Mouse (Mus musculus) heart, embryonic 11.5 days (tissue): ENCODE results near the gene Pde9a. TPM values are rescaled to one million over a fixed set of nuclear protein-coding genes. Genes with fewer than 3 reads are reported as not detected.

Experiments used
- ATAC-seq: fragments of 200-750 bp; cut with Nextera tagmentation; replicated peaks from 2 replicates; pipeline ENCODE4 v1.8.0; 2017; ENCODE audit warnings: moderate library complexity; ENCODE audit not compliant: insufficient number of reproducible peaks, low FRiP score, low TSS enrichment
- H3K27ac ChIP-seq: fragments of 300-500 bp; sonication (generic); 2 replicates; pipeline ENCODE4 v1.5.1; 2014; ENCODE audit warnings: mild to moderate bottlenecking, low read depth, low read length
- H3K27me3 ChIP-seq: fragments of 300-500 bp; sonication (generic); 2 replicates; pipeline ENCODE4 v1.6.1; 2014; ENCODE audit warnings: mild to moderate bottlenecking, low read length, mixed read lengths; ENCODE audit not compliant: control insufficient read depth, insufficient read depth
- H3K36me3 ChIP-seq: fragments of 300-500 bp; sonication (generic); 2 replicates; pipeline ENCODE4 v1.6.1; 2014; ENCODE audit warnings: mild to moderate bottlenecking, low read length, moderate library complexity, mixed read lengths; ENCODE audit not compliant: control insufficient read depth, insufficient read depth
- H3K4me1 ChIP-seq: fragments of 300-500 bp; sonication (generic); 2 replicates; pipeline ENCODE4 v1.6.1; 2014; ENCODE audit warnings: low read length; ENCODE audit not compliant: control insufficient read depth, insufficient read depth
- H3K4me2 ChIP-seq: fragments of 300-500 bp; sonication (generic); 2 replicates; pipeline ENCODE4 v1.6.1; 2014; ENCODE audit warnings: mild to moderate bottlenecking, moderate library complexity
- H3K4me3 ChIP-seq: fragments of 300-500 bp; sonication (generic); 2 replicates; pipeline ENCODE4 v1.5.1; 2014; ENCODE audit warnings: low read depth, low read length
- H3K9ac ChIP-seq: fragments of 300-500 bp; sonication (generic); 2 replicates; pipeline ENCODE4 v1.6.1; 2014; ENCODE audit warnings: mild to moderate bottlenecking, low read depth, low read length, moderate library complexity
- H3K9me3 ChIP-seq: fragments of 300-500 bp; sonication (generic); replicated peaks from 2 replicates; pipeline ENCODE4 v1.6.1; 2016; ENCODE audit warnings: low read length; ENCODE audit not compliant: control insufficient read depth
- WGBS: fragments of 180-500 bp; shearing (Covaris S2); extraction: QIAGEN DNeasy Blood & Tissue Kit; methylation state at CpG from one replicate; pipeline ENCODE4 v1.1.7; 2014; ENCODE audit not compliant: insufficient replicate concordance; 5-methylcytosine and 5-hydroxymethylcytosine counted together
- polyA plus RNA-seq: library from polyadenylated mRNA; unstranded; fragments of >200 nt; fragmentation: Nextera tagmentation; extraction: Ambion mirVana; gene quantifications from 2 replicates; pipeline ENCODE4 v1.2.1, GENCODE M21; 2014

The Pde9a gene
- polyA plus RNA-seq: 7.1 and 9.9 TPM in 2 replicates

DNA sequence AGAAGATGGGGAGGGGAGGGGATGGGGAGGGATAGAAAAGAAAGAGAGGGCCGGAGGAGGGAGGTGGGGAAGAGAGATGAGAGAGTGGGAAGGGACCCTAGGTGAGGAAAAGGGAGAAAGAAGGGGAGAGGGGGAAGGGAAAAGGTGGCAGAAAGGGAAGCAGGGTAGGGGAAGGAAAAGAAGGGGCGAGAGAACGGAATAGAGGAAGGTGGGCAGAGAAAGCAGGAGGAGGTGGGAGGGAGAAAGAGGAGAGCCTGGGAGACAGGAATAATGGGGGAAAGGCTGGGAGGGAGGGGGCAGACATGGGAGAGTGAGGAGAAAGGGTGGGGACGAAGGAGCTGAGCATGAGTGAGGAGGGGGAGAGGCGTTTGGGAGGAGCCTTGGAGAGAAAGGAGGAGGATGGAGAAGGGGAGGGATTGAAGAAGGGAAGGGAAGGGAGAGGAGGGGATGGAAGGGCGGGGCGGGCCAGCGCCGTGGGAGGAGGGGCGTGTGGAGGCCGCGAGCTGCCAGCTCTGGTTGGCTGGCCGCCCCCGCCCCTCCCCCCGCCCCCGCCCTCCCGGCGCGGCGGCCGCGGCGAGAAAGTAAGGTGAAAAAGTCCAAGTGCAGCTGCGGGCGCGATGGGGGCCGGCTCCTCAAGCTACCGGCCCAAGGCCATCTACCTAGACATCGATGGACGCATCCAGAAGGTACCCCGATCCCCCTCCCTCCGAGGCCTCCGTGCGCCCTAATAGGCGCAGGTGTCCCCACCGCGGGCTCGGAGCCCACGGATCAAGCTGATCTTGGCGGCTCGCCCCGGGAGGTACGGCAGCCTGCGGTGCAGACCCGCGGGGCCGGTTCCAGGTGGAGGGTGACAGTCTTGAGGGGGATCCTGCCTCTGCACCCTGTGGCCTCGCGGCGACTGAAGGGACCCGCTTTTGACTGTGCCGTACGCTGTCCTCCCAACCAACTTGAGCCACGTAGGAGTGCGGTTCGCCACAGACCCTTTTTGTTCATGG lies at the start of gene Pde9a:
Gene Pde9a, plus strand, starts transcription at position 540 of the 995 bp plus-strand sequence.
- peaks cover 15% of the 10 kb centered on the region for H3K4me1 ChIP-seq
- peak within 1 kb of the TSS; percentile 6; the same call in 1 of the 2 replicates for H3K27ac ChIP-seq
- WGBS: 1% methylated on average over 38 of the region's 56 CpGs
- peaks cover 12% of the 10 kb centered on the region for H3K27me3 ChIP-seq
- H3K4me3 ChIP-seq: peak within 1 kb of the TSS; percentile 73
- peak within 1 kb of the TSS; percentile 81 for H3K9ac ChIP-seq
- ATAC-seq: peak; percentile 53
- no peaks in the 10 kb centered on the region for H3K9me3 ChIP-seq
- no peaks in the 10 kb centered on the region for H3K36me3 ChIP-seq
- H3K4me2 ChIP-seq: peak within 1 kb of the TSS; percentile 99

DNA sequence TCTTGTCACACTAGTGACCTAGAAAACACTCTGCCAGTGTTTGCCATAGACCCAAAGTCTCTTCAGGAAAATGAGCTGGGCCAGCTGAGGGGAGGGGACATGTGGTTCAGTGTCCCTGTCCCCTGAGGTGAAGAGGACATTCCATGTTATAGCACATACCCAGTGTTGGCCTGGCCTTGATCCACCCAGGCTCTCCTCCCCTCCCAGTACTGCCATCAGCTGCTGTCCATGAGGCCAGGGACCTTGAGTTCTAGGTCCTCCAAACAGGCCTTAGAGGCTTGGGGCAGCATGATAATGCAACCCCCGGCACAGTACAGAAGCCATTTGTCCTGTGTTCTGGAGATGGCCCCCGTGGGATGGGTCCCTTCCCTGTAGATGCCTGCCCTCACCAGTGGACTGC lies 46.2 kb upstream of the Pde9a start:
- Histone ChIP-seq H3K36me3 (no peaks in the 10 kb centered on the region), H3K4me1 (no peaks in the 10 kb centered on the region; the same call in 1 of the 2 replicates), H3K4me2 (no peak overlapping the region), H3K27me3 (0 out of 2 replicates have a peak, but pooled peaks cover 2% of the 10 kb centered on the region), H3K27ac (no peak overlapping the region), H3K9ac (no peak overlapping the region), H3K4me3 (no peak overlapping the region), H3K9me3 (no peaks in the 10 kb centered on the region)
- ATAC-seq: no peak
- 76% methylated on average over 2 of the region's 2 CpGs for WGBS

DNA sequence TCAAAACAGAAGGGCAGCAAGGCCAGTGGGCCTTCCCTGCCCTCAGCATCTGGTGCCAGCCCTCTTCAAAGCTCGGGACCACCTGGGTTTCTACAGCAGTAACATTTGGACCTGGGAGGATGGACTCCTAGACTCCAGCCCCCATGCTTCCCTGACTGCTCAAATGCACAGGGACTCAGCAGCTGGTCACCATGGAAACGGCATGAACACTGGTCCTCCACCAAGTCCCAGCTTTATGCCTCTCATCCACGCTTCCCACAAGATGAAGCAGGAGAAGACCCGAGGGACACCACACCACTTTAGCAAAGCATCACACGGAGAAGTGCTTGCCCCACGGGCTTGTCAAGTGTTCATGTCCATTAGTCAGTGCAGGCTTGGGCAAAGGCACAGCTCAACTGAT lies 43.8 kb upstream of the Pde9a start:
- Histone ChIP-seq H3K4me2 (no peak overlapping the region), H3K4me3 (no peak overlapping the region), H3K36me3 (no peaks in the 10 kb centered on the region), H3K9me3 (no peaks in the 10 kb centered on the region), H3K4me1 (no peaks in the 10 kb centered on the region; the same call in 1 of the 2 replicates), H3K27me3 (0 out of 2 replicates have a peak, but pooled peaks cover 2% of the 10 kb centered on the region), H3K9ac (no peak overlapping the region), H3K27ac (no peak overlapping the region)
- 80% methylated on average over 6 of the region's 6 CpGs for WGBS
- no peak for ATAC-seq

DNA sequence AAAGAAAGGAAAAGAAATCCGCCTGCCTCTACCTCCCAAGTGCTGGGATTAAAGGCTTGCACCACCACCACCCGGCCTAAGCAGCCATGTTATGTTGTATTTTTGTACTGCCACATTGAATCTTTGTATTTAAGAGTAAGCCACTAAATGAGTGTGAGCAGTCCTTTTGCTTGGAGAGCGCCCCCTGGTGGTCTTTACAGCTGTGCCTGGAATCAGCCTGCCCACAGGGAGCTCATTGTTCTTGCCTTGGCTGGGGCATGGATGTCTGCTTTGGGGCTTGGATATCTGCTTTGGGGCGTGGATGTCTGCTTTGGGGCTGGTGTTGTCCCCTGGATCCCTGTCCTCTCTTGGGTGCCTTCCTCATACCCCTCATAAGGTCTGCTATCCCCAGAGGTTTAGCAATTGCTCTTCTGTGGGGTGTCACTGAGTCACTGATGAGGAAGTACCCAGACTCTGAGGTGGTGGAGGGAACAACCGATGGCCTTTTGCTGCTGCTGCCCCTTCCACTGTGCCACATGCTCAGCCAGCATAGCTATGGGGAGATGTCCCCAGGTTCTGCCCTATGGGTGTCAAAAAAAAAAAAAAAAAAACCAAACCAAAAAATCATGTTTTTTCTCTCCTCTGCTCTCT lies 41.7 kb upstream of the Pde9a start:
- WGBS: 43% methylated on average over 5 of the region's 5 CpGs
- no peak overlapping the region for H3K27ac ChIP-seq
- no peaks in the 10 kb centered on the region for H3K9me3 ChIP-seq
- H3K4me3 ChIP-seq: no peak overlapping the region
- no peak for ATAC-seq
- H3K27me3 ChIP-seq: no peaks in the 10 kb centered on the region
- no peak overlapping the region for H3K4me2 ChIP-seq
- no peaks in the 10 kb centered on the region for H3K36me3 ChIP-seq
- no peak overlapping the region for H3K9ac ChIP-seq
- no peaks in the 10 kb centered on the region; the same call in 1 of the 2 replicates for H3K4me1 ChIP-seq

DNA sequence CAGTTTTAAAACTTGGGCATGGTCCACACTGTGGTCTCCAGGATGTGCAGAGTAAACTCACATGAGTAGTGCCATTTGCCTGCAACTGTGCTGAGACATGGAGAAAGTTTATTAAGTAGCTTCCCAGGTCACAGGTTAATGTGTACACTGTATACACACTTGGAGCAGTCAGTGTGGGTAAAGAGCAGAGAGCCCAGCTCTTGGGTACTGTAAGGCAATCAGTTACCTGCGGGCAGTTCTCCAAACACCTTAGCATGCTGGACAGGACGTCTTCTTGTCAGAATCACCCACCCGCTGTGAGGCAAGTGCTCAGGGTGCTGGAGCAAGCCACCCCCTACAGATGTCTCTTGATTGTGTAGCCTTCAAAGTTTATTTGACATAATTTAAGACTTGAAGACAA lies 41.2 kb upstream of the Pde9a start:
- Histone ChIP-seq H3K4me3 (no peak overlapping the region), H3K4me1 (no peaks in the 10 kb centered on the region; the same call in 1 of the 2 replicates), H3K27ac (no peak overlapping the region), H3K4me2 (no peak overlapping the region), H3K9ac (no peak overlapping the region), H3K27me3 (no peaks in the 10 kb centered on the region), H3K36me3 (no peaks in the 10 kb centered on the region), H3K9me3 (no peaks in the 10 kb centered on the region)
- 87% methylated on average over 3 of the region's 3 CpGs for WGBS
- ATAC-seq: no peak

DNA sequence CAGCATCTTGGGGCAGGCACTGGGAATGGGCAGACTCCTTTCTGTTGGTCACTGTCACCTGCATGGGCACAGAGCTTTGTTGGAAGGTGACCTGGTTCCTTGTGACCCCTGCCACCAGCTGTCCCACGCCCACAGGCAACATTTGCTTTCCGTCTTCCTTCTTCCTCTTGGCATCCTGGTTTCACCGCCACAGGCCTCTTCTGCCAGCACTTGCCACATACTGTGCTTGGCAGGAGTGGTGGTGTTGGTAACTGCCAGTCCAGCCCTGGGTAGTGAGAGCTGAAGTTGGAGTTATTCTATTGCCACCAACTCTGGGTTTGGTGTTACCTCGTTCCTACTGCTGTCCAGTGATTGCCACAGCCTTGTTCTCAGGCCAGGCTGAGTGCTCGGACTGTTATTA lies 37.9 kb upstream of the Pde9a start:
- Histone ChIP-seq H3K9me3 (no peaks in the 10 kb centered on the region), H3K27me3 (no peaks in the 10 kb centered on the region), H3K27ac (no peak overlapping the region), H3K4me1 (no peaks in the 10 kb centered on the region; the same call in 1 of the 2 replicates), H3K36me3 (no peaks in the 10 kb centered on the region), H3K4me3 (no peak overlapping the region), H3K9ac (no peak overlapping the region), H3K4me2 (no peak overlapping the region)
- 81% methylated on average over 5 of the region's 5 CpGs for WGBS
- ATAC-seq: no peak

DNA sequence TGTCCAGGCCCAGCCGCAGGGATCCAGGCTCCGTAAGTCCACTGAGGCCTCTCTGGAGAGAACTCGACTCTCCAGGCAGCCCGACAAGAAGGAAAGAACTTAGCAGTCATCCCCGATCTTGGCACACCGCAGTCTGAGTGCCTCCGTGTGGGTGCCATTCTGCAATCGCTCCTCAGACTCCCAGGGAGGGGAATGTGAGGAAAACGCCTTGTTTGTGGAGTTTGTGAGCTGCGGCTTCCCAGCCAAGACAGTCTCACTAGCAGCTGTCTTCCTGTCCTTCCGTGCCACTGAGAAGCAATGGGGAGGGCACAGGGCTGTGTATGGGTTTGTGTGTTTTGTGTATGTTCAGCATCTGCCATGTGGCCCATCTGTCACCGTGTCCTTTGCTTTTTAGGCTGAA lies 36.6 kb upstream of the Pde9a start:
- H3K9ac ChIP-seq: no peak overlapping the region
- H3K9me3 ChIP-seq: no peaks in the 10 kb centered on the region
- H3K4me3 ChIP-seq: no peak overlapping the region
- WGBS: 74% methylated on average over 12 of the region's 12 CpGs
- H3K4me2 ChIP-seq: no peak overlapping the region
- no peak overlapping the region for H3K27ac ChIP-seq
- H3K36me3 ChIP-seq: no peaks in the 10 kb centered on the region
- ATAC-seq: no peak
- no peaks in the 10 kb centered on the region for H3K4me1 ChIP-seq
- no peaks in the 10 kb centered on the region; the same call in 1 of the 2 replicates for H3K27me3 ChIP-seq

DNA sequence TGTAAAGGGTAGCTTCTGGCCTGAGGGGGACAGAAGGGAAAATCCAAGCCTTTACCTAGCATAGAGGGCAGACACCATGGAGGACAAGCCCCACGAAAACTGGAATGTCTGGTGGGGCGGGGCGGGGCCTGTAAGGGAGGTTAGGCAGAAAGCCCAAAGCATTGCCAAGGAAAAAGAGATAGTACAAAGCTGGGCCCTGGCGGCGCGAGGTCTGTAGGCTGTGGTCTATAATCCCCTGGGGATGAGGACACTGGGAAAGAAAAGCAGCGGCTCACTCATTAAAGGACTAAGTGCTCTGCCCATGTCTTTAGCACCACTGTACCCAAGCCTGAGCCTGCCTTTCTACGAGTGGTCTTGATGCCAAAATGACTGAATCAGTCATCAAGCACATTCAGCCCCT lies 34.0 kb upstream of the Pde9a start:
- Histone ChIP-seq H3K4me2 (no peak overlapping the region), H3K27ac (no peak overlapping the region), H3K36me3 (no peaks in the 10 kb centered on the region), H3K27me3 (no peaks in the 10 kb centered on the region; the same call in 1 of the 2 replicates), H3K4me3 (no peak overlapping the region), H3K4me1 (no peaks in the 10 kb centered on the region), H3K9ac (no peak overlapping the region), H3K9me3 (no peaks in the 10 kb centered on the region)
- WGBS: 62% methylated on average over 8 of the region's 8 CpGs
- ATAC-seq: no peak
